Mouse (Mus musculus) regulatory T cell (primary cell): ENCODE results near the gene Mapk10.

Experiments used
- in situ Hi-C: fragments of 300-600 bp; cut with MboI, MseI; formaldehyde crosslinking; loops from one replicate; pipeline ENCODE4 v1.15.1; 2025; ENCODE audit warnings: high pct_unique_total_duplicates

Mapk10 gene

DNA sequence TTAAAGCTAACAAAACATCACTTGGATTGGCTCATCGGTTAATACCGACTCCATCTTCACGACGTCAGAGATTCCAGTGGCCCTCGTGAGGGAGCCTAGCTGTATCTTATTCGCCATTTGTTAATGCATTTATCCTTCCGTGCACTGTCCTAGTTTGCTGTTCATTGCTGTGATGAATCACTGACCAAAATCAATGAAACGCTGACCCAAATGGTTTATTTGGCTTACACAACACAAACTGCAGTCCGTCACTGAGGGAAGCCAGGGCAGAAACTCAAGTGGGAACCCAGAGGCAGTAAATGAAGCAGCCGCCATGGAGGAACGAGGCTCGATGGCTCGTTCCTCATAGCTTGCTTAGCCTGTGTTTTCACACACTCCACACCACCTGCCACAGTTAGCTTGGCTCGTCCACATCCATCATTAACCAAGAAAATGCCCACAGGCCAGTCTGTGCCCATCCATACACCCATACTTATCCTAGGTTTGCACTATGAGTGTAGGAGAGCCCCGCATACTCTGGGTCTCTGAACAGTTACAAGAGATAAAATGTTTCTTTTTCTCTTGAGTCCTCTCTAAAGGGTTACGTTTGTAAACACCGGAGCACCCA is 140.0 kb downstream of the Mapk10 start:
- in situ Hi-C loops: no loop called here

DNA sequence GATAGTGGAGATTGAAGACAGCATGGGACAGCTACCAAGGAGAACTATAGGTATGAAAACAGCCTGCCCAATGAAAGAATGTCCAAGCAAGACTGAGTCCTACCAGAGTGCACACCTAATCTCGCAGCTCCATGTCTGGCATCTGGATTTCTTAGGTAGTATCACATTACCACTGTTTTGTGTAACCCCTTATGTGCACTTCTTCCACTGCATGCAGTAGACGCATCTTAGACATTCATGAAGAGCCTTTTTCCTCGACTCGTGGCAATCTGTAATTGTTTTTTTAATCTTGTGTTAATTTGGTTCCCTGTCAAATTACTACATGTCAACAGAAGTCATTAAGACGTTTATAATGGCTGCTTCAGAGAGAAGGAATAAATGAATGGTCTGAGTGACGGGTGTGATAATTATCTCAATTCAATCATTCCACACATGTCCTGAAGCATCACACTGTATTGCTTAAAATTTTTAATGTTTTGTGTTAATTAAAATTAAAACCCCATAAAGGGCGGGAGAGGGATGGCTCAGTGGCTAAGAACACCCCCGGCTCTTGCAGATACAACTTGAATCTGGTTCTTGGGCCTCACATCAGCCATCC is 160.7 kb downstream of the Mapk10 start:
- in situ Hi-C loops: no loop called here

DNA sequence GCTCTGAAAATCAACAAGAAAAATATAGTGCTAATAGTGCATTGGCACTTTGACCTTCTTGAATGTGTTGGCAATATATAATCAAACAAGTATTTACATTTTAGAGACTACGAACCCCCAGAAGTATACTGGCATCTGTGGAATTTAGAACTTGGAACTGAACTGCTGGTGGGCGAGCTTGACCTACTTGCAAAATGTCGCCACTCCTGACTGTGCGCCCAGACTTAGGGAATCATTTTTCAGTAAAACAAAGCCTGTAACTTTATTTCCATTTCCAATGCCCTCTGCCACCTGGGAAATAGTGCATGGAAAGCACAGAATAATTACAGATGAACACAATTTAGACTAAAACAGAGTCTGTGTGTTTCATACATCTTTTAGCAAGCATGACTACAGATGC is 163.1 kb downstream of the Mapk10 start:
- in situ Hi-C loops: no loop called here

DNA sequence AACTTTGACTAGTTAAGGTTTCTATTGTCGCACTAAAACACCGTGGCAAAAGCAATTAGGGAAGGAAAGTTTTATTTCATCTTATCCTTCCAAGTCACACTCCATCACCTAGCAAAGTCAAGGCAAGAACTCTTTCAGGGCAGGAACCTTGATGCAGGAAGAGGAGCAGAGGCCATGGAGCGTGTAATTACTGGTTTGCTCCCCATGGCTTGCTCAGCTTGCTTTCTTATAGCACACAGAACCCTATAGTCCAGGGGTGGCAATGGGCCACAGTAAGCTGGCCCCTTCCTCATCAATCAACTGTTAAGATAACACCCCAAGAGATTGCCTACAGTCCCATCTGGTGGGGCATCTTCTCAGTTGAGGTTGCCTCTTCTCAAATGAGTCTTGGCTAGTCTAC is 173.4 kb downstream of the Mapk10 start:
- in situ Hi-C loops: no loop called here

DNA sequence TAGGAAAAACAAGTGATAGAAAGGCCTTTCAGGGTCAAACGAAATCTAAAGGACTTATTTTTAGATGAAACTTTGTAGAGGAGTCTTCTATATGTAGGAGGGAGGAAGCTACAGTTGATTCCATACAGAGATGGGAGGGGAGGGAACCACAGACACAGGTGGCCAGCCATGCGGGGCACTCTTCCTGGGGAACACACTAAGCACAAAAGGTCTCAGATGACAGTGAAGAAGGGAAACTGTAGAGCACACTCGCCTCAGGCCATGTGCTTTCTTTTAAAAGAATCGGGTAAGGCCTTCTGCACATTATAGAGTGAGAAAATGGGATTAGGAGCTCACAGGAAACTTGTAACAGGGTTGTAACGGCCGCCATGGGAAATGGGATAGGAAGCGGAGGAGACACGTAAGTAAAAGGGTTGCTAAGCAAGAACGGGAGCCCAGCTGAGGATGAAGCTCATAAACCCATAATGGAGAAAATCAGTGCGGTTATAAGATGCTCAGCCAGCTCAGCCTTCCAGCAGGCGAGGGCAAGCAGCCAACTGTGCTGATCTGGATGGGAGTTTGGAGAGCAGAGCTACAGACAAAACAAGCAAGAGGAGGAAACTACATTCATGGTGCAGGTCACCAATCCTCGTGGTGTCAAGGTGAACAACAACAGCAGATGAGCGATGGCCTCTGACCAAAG is 182.1 kb downstream of the Mapk10 start:
- in situ Hi-C loops: no loop called here

DNA sequence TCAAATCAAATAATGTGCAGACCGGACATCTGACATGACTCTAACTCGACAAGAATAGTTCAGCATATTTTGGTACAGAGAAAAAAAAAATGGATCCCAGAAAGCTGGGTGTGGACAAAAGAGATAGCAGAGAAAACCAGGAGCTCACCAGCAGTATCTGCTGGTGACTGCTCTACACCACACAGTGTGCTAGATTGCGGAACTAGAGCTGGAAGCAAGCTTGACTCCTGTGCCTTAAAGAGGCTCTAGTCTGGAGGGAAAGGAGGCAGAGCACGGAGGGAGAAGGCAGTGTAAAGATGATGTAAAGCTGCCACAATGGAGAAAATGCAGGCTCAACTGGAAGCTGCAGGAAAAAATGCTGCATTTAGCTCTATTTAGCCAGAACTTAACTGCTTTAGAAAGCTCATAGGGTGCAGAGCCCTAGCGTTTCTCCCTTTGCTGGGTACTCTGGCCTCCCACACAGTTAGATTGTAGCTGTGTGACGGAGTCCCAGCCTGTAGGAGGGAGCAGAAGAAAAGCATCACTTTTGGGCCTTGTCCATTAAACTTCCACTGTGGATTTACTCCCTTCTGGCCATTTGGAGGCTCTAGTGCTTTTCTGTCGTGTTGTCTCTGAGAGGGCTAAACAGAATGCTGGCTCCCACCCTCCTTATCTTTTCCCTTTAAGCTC is 188.5 kb downstream of the Mapk10 start:
- in situ Hi-C loops: no loop called here

DNA sequence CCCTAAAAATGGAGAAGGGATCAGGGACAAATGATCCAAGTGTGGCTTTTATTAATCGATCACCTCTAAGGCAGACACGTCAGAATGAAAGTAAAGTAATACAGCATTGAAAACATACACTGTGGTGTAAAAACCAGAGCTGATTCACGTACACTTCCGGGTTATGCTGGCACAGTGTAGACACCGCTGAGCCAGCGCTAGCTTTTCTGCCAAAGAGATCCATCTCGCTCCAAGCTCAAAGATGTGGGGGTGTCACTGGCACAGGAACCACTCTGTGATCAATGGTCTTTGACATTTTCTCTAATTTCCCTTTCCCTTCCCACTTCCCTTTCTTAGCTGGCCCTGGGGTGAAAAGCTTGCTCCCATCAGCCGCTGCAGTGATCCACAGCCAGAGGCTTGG is 189.7 kb downstream of the Mapk10 start:
- in situ Hi-C loops: no loop called here

DNA sequence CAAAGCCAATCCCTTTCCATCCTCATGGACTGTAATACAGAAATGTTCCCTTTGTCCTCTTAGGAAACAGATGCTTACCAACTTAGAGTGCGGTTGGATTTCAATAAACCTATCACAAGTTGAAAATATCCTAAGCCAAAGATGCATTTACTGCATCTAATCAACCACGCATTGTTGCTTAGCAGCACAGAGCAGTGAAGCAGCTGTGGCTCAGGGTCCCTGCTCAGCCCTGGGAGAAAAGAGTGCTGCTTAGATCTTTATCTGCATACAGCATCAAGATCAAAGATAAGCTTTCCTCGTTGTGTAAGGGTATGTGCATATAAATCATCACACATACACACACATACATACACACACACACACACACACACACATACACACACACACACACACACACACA is 190.2 kb downstream of the Mapk10 start:
- in situ Hi-C loops: no loop called here

DNA sequence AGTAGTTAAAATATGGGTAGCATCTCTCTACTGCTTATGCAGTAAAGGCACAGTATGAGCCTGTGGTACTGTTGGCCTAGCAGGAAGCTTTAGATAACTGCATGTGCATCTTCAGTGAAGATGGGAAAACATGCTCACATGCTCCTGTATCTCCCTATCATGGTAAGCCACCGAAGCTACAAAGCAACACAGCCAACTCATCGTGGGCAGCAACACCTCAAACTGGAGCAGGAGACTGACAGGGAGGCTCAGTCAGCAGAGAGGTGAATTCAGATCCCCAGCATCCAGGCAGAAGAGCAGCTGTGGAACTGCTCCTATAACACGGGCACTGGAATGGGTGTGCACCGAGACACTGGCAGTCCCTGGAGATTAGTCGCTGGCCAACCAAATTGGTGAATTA is 191.0 kb downstream of the Mapk10 start:
- in situ Hi-C loops: no loop called here

DNA sequence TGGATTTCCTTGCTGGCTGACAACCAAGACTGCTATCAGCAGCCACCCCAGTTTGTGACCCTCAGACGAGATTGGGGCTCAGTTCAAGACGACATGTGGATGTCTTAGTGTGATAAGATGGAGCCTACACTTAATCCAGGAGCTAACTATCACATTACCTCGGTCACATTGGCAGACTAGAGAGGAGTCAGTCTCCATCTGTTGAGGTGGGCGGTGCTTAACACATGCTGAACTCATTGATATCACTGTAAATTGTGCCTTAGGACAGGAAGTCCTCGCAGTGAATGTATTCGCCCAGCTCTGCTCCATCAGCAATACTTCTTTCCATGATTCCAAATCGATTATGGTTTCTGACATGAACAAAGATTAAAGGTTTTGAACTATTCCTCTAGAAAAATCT is 193.5 kb downstream of the Mapk10 start:
- in situ Hi-C loops: no loop called here

DNA sequence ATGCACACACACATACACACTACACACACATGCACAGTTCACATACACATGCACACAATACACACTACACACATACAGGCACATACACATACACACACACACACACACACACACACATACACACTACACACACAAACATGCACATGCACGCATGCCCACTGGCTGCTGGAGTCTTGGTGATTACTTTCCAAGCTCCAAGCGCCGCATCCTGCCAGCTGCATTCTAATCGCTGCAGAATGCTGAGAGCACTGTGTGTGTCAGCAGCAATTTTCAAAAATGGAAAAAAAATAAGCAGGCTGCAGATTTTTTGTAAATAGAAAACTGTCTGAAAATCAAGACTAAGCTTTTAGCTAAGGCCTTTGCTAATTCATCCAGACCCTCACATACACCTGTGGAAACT is 196.8 kb downstream of the Mapk10 start:
- in situ Hi-C loops: no loop called here

DNA sequence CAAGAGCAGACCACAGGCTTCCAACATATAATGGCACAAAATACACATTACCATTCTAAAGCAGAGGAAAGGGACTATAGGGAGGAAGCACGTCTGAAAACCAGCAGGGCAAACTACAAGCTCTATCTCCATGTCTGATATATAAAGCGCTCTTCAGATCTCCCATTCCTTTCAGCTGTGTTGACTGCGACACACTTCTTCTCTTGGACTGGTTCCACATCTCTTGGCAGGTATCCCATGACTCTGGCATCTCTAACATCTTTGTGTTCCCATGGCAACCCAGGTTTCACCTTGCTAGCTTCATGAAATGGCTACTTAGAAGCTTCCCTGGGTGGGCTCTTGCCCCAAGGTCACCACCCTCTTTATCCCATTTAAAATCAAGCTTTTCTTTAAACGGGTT is 202.2 kb downstream of the Mapk10 start:
- in situ Hi-C loops: no loop called here

DNA sequence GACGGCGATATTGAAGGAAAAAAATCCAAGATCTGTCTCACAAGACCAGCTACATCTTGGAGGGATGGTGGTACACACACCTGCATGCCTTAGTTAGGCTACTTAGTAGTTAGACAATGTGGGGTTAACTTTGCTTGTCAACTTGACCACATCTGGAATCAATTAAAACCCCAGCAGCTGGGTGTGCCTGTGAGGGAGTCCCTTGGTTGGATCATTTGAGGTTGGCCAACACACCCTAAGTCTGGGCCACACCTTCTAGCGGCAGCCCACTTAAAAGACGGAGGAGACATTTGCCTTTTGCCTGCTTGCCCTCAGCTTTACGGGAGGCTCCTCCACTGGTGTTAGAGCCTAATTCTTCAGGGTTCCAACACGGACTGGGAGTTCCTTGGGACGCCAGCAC is 209.0 kb downstream of the Mapk10 start:
- in situ Hi-C loops: no loop called here

DNA sequence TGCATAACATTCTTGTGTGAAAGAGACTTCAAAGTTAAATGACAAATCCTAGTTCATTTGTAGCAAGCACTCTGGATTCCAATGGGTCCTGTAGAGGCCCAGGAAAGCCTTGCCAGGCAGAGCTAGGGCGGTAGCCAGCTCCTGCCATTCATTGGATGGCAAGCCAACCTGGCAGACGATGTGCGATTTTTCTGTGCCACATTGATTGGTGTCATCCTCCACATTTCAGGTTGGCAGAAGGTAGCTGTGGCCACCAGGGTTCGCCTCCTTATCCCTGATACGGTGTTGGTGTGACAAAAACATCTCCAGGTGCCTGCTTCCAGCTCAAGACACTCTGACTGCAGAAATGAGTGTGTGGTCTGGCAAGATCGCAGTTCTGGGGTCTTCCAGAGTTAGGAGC is 210.6 kb downstream of the Mapk10 start:
- in situ Hi-C loops: no loop called here

DNA sequence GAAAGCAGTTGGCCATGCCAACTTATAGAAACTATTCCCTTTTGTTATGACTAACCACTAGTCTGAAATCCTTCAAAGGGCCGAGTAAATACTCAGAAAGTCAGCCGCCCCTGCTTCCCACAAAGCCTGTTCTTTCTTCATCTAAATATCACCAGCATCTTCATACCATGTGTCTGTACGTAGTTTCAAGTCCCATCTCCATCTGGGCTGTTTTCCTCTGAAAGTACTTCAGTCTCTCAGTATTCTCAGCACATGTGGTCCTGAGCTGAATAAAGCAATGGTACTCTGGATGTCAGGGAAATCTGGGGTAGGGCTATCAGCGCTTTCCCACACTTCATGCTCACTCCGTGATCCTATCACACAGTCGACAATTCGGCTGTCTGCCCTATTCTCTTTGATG is 212.6 kb downstream of the Mapk10 start:
- in situ Hi-C loops: no loop called here

DNA sequence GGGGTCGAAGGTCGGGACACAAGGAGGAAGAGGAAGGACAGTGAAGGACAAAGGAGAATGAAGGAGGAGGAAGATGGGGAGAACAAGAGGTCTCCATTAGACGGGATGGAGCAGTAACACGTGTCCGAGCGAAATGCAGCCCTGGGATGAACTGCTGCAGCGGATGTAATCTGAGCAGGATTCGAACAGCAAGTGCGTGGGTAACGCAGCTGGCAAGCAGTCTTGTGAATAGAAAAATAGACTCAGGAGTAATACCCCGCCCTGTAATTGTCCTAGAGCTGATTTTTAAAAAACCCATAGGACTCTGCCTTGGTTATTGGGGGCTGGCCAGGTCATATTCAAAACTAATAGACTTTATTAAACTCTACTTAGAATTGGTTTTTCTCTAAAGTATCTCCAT is 213.2 kb downstream of the Mapk10 start:
- in situ Hi-C loops: no loop called here

DNA sequence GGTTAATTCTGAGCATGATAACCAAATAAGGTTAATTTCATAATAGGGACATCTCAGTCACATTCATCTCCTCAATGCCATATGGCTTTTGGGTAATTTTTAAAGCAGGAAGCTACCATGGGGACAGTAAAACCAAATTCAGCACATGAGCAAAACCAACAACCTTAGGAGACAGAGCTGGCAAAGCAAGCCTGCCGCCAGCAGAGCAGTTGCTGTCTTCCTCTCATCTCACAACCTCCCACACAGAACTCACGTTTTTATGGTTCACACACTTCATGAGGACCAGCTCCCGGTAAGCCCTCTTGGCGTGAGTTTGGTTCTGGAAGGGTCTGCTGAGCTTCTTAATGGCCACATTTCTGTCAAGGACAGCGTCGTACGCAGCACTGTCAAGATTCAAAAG is 214.8 kb downstream of the Mapk10 start:
- in situ Hi-C loops: no loop called here

DNA sequence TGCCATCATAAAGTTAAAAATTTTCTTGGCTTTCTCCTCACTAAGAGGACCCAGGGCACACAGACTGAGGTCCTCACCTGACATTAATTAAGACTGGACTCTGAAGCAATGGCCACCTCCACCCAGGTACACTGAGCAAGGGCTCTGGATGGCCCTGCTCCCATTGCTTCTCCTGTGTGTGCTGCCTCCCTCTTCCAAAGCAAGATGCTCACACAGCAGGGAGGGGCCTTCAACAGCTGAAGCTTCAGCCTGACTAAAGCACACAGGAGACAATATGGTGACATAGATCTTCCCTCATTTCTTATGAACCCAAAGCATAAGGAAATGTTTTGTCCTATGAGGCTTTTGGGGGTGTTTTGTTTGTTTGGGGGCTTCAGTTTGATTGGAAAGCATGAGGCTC is 215.2 kb downstream of the Mapk10 start:
- in situ Hi-C loops: no loop called here

DNA sequence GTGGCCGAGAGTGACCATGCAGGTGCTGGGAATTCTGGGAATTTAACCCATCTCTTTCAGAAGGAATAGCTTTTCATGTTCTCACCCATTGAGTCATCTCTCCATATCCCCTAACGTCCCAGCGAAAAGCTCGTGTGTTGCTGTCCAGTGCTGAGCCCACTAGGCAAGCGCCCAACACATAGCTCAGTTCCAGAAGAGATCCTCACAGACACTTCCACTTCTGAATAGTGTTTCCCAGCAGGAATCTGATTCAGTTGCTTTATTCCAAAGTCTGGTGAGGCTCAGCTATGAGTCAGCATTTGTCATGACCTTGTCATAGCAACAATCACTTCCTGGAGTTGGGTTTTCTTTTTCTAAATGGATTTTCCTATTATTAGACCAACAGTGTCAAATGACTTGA is 217.2 kb downstream of the Mapk10 start:
- in situ Hi-C loops: no loop called here

DNA sequence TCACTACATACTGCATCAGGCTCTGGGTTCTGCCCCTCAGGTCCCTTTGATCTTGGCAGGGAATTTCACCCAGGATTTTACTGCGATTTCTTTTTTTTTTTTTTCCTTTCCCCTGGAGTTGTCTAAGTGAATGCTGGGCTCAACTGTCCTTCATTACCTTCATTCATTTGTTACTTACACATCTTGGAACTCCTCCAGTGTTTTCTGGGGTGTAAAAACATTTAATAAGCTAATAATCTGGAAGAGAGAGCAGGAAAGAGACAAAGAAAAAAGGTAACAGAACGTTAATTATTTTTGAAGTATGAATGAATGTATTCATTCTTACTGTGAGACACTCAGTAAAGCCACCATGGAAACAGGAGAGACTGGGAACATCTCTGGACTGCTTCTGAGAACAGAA is 219.4 kb downstream of the Mapk10 start:
- in situ Hi-C loops: no loop called here

DNA sequence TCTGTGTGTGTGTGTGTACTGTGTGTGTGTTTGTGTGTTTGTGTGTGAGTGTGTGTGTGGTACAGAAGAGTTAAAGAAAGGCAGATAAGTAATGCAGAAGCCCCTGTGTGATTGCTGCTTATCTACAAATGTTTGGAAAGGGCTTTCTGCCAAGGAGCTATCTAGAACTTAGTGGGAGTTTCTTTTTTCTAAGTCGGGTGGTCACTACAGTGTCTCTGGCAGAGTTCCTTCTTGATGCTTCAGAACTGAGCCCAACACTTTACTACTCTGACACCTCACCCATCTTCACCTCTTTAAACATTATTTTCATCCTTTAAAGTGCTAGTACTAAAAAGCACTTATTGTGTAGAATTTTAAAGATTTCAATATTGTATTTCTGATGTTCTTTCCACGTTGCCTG is 232.8 kb downstream of the Mapk10 start:
- in situ Hi-C loops: no loop called here

DNA sequence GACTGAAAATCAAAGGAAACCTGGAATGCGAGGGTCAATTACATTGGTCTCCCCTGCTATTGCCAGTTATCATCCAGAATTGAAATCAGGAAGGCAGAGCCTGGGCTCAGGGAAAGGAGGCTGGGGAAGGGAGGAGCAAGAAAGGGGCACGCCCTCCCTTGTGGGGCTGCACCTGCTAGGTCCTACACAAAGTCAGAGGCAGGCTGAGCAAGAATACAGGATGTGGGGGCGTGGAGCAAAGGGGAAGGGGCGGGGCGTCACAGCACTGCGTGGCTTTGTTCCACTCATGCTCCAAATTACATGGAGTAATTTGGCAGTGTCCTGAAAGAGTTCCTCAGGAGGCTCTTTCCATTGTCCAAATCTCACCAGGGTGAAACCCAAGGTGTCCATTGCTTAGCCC is 234.0 kb downstream of the Mapk10 start:
- in situ Hi-C loops: no loop called here

DNA sequence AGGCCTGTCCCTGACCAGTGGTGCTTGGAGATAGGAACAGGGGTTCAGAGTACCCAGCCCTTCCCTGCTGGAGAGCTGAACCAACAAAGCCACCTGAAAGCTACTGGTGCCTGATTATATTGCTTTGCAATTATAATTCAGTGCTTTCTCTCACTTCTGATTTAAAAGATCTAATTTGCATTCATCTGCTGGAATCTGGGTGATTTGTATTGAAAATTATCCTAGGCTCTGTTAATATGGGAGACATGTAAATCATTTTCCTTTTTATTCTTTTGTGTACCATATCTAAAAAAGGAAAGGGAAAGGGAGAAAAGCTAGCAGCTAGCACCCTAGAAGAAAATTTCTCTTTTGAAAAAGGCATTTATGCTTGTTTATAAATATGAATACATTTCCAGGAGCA is 234.6 kb downstream of the Mapk10 start:
- in situ Hi-C loops: no loop called here
